ENCODE assay signal across 29 mouse cellular contexts in genomic region chr3:152993608-152994007, GRCm38 (mm10). TPM values are rescaled to one million over a fixed set of nuclear protein-coding genes. Genes with fewer than 3 reads are reported as not detected.
"Had no signal": no experiment of that assay in that cellular context is flagged by ENCODE, and none has a peak within 500 bp of the region (broad histone marks: within the 10 kb centered on the region; RNA-seq: fewer than 3 reads in every experiment).

No protein-coding gene starts in this region.

- H3K9me3 ChIP-seq: heart, embryonic 13.5 days; heart, embryonic 15.5 days; hindbrain, embryonic 10.5 days; hindbrain, embryonic 12.5 days; intestine, embryonic 15.5 days; limb, embryonic 10.5 days; limb, embryonic 12.5 days; liver, embryonic 13.5 days; liver, embryonic 15.5 days had no signal

- H3K9ac ChIP-seq: heart, embryonic 13.5 days; heart, embryonic 15.5 days; hindbrain, embryonic 12.5 days; hindbrain, embryonic 14.5 days; intestine, embryonic 15.5 days; limb, embryonic 12.5 days; liver, embryonic 13.5 days; liver, embryonic 15.5 days; liver, postnatal 0 days had no signal

- H3K4me3 ChIP-seq: heart, adult 2 months; heart, embryonic 13.5 days; heart, embryonic 15.5 days; hindbrain, embryonic 10.5 days; hindbrain, embryonic 12.5 days; intestine, embryonic 15.5 days; left cerebral cortex, adult 2 months; limb, embryonic 10.5 days; limb, embryonic 12.5 days; liver, embryonic 13.5 days; liver, embryonic 15.5 days had no signal

- H3K36me3 ChIP-seq: heart, embryonic 13.5 days; heart, embryonic 15.5 days; hindbrain, embryonic 10.5 days; hindbrain, embryonic 12.5 days; intestine, embryonic 15.5 days; limb, embryonic 10.5 days; limb, embryonic 12.5 days; liver, embryonic 13.5 days; liver, embryonic 15.5 days had no signal

- H3K27me3 ChIP-seq: heart, embryonic 13.5 days; heart, embryonic 15.5 days; hindbrain, embryonic 12.5 days; intestine, embryonic 15.5 days; liver, embryonic 13.5 days; liver, embryonic 15.5 days had no signal

- ATAC-seq: hindbrain, embryonic 16.5 days; inflammation-experienced regulatory T-cells, adult 6 months; intestine, embryonic 15.5 days; intestine, postnatal 0 days; liver, postnatal 0 days had no signal

- H3K27ac ChIP-seq: heart, adult 2 months; heart, embryonic 13.5 days; heart, embryonic 15.5 days; hindbrain, embryonic 10.5 days; hindbrain, embryonic 12.5 days; hindbrain, embryonic 14.5 days; intestine, embryonic 15.5 days; left cerebral cortex, adult 2 months; limb, embryonic 10.5 days; limb, embryonic 12.5 days; liver, embryonic 13.5 days; liver, embryonic 15.5 days had no signal

- H3K4me2 ChIP-seq: heart, embryonic 11.5 days; heart, embryonic 13.5 days; heart, embryonic 15.5 days; hindbrain, embryonic 12.5 days; hindbrain, embryonic 14.5 days; intestine, embryonic 15.5 days; limb, embryonic 12.5 days; liver, embryonic 11.5 days; liver, embryonic 13.5 days; liver, embryonic 15.5 days had no signal

- H3K4me1 ChIP-seq: heart, embryonic 15.5 days; intestine, embryonic 15.5 days; limb, embryonic 12.5 days; liver, embryonic 13.5 days; liver, embryonic 15.5 days had no signal

- DNase-seq: gastrocnemius, postnatal 14 days; gastrocnemius, postnatal 36 days; heart, adult 11 months; heart, adult 2 months; heart, postnatal 14 days; heart, postnatal 4 days; kidney, adult 18-20 months; kidney, adult 8-10 months; kidney, postnatal 10 days; kidney, postnatal 25 days; kidney, postnatal 4 days; liver; liver, embryonic 13.5 days; liver, postnatal 0 days had no signal

RNA-seq across cellular contexts. Expression of gene St6galnac5, which starts 11.6 kb away (rescaled TPM):
- total RNA-seq: heart, adult 2 months; heart, postnatal 14 days had no signal
